Mouse (Mus musculus) cortical plate, adult 2 months (tissue): ENCODE measurements around the gene Psmb7.

ENCODE experiments used
- CTCF ChIP-seq: fragments of 200-500 bp; IDR thresholded peaks from 2 replicates; pipeline ENCODE4 v1.5.1; 2011; ENCODE audit warnings: mild to moderate bottlenecking, control low read depth, low read length; ENCODE audit not compliant: insufficient read depth; ENCODE audit errors: extremely low read depth
- POLR2A ChIP-seq: fragments of 200-500 bp; IDR thresholded peaks from 2 replicates; pipeline ENCODE4 v1.6.1; 2011; ENCODE audit warnings: mild to moderate bottlenecking, low read length, control low read depth; ENCODE audit not compliant: insufficient read depth; ENCODE audit errors: extremely low read depth

DNA sequence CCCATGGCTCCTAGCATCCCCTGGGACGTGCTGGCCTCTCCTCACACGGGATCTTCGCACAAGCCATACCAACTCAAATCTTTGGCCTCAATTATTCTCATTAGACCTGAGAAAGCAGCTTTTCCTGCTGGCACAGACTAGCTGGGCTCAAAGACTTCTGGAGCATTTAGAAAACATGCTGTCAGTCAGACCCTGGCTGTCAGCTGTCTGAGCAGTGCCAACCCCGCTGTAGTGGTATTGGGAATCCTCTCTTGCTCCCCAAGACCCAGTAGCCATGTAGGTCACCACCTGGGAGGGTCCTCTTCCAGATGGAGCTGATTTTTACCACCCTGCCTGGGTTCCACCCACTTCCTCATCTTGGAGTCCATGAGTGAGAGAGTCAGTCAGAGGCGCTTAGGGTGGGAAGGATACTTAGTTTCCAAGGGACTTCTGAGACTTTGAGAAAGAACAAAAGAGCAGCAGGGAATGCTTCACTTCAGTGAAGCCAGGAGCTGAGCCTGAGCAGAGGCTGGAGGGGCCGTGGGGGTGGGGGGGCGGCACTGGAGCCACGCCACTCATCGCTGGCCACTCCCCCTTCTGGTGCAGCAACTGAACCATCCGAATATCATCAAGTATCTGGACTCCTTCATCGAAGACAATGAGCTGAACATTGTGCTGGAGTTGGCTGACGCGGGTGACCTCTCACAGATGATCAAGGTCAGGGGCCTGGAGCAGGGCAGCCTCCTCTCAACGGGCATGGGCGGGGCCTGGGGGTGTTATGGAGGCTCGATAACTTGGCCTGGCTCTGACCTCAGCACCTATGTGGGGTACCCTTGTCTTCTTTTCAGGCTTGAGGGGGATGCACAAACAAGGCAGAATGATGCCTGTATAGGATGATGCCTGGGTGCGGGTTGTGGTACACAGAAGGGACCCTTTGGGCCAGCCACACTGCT is 83.3 kb downstream of the Psmb7 start:
- TF ChIP-seq CTCF: no peak
- no peak for TF ChIP-seq POLR2A
